Mouse (Mus musculus) brain, embryonic 18.5 days (tissue): Measurements from ENCODE around the gene Gm4133.
"Not testable (repeated sequence)": the region's sequence is repeated elsewhere in the genome, so short reads cannot be mapped to it uniquely, and the experiment has no call there.

Source experiments
- DNase-seq: peaks from one replicate; pipeline ENCODE4 v3.0.0-alpha.2; 2012; ENCODE audit warnings: low read depth, low spot score

The Gm4133 gene

GRCm38 (mm10) chr7:20333965-20334364 is at the start of gene Gm4133:
Gene Gm4133, minus strand, starts transcription at chr7:20334065.
- DNase-seq: not testable (repeated sequence)

GRCm38 (mm10) chr7:20375310-20375709 is 41.4 kb upstream of the Gm4133 start, which contains the start of gene Gm5728:
Gene Gm5728, minus strand, starts transcription at chr7:20375410.
- DNase-seq: not testable (repeated sequence)
